Mouse (Mus musculus) retina, postnatal 1 day (tissue): Measurements from ENCODE around the gene Sod3.

Source experiments
- DNase-seq: peaks from one replicate; pipeline ENCODE4 v3.0.0-alpha.2; 2012

Sod3 gene

GRCm38 (mm10) chr5:52382837-52383236 is 19.2 kb downstream of the Sod3 start:
- peak; percentile 55 for DNase-seq

GRCm38 (mm10) chr5:52383748-52384147 is 20.2 kb downstream of the Sod3 start:
- no peak for DNase-seq

GRCm38 (mm10) chr5:52386016-52386415 is 22.4 kb downstream of the Sod3 start:
- no peak for DNase-seq

GRCm38 (mm10) chr5:52388092-52388749 is 24.6 kb downstream of the Sod3 start:
- no peak for DNase-seq

GRCm38 (mm10) chr5:52390381-52390780 is 26.8 kb downstream of the Sod3 start:
- no peak for DNase-seq

GRCm38 (mm10) chr5:52391471-52391870 is 27.9 kb downstream of the Sod3 start:
- DNase-seq: no peak

- DNase-seq: no peak
Measured at GRCm38 (mm10) chr5:52393756-52394155, 30.2 kb downstream of the Sod3 start.

GRCm38 (mm10) chr5:52404373-52404772 is 40.8 kb downstream of the Sod3 start:
- no peak for DNase-seq

GRCm38 (mm10) chr5:52408668-52409315 is 45.2 kb downstream of the Sod3 start:
- DNase-seq: no peak

GRCm38 (mm10) chr5:52410197-52410596 is 46.6 kb downstream of the Sod3 start:
- DNase-seq: no peak

- peak; percentile 47 for DNase-seq
Measured at GRCm38 (mm10) chr5:52411567-52411966, 48.0 kb downstream of the Sod3 start.

- no peak for DNase-seq
Measured at GRCm38 (mm10) chr5:52415193-52415592, 51.6 kb downstream of the Sod3 start.

GRCm38 (mm10) chr5:52415917-52416316 is 52.3 kb downstream of the Sod3 start:
- no peak for DNase-seq

GRCm38 (mm10) chr5:52416485-52416884 is 52.9 kb downstream of the Sod3 start:
- DNase-seq: no peak
